Mouse (Mus musculus) olfactory bulb, adult 2 months (tissue): ENCODE data around the gene Svop.

ENCODE experiments used
- CTCF ChIP-seq: fragments of 200-500 bp; IDR thresholded peaks from 2 replicates; pipeline ENCODE4 v1.5.1; 2012; ENCODE audit warnings: low read depth, mild to moderate bottlenecking, low read length, moderate library complexity; ENCODE audit not compliant: insufficient read depth
- POLR2A ChIP-seq: fragments of 200-500 bp; IDR thresholded peaks from 2 replicates; pipeline ENCODE4 v1.6.1; 2012; ENCODE audit warnings: mild to moderate bottlenecking, low read depth, low read length, moderate library complexity; ENCODE audit not compliant: insufficient read depth

DNA sequence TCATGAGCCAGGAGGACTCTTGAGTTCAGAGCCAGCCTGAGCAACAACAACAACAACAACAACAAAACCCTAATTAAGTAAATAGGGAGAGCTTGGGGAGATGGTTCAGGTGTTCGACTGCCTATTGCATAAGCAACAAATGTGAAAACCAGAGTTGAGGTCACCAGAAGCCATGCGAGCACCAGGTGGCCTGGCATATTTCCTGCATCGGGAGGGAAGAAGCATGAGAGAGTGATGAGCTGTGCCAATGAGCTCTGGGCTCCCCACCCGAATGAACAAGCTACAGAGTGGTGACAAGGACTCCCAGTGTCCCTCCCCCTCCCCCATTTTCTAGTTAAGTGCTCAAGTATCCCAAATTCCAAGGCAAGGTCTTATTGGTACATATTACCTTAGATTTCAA lies 10.5 kb upstream of the Svop start:
- TF ChIP-seq CTCF (no peak), POLR2A (no peak)
